Mouse (Mus musculus) heart, embryonic 10.5 days (tissue): ENCODE measurements at regions not wholly inside any gene's neighbourhood (a gene's known extent, or its start where the extent isn't known, plus 50 kb on each side); places are given as distances from the start of the nearest gene placed in this dataset.

ENCODE experiments used
- DNase-seq: peaks from one replicate; pipeline ENCODE4 v3.0.0-alpha.2; 2017; ENCODE audit warnings: low spot score
- H3K27ac ChIP-seq: fragments of 300-500 bp; sonication (generic); 2 replicates; pipeline ENCODE4 v1.5.1; 2016; ENCODE audit warnings: mild to moderate bottlenecking
- H3K27me3 ChIP-seq: fragments of 300-500 bp; sonication (generic); 2 replicates; pipeline ENCODE4 v1.6.1; 2016; ENCODE audit warnings: mild to moderate bottlenecking; ENCODE audit not compliant: poor library complexity, insufficient read depth, severe bottlenecking
- H3K36me3 ChIP-seq: fragments of 300-500 bp; sonication (generic); 2 replicates; pipeline ENCODE4 v1.6.1; 2016; ENCODE audit warnings: mild to moderate bottlenecking, moderate library complexity
- H3K4me1 ChIP-seq: fragments of 300-500 bp; sonication (generic); 2 replicates; pipeline ENCODE4 v1.6.1; 2016; ENCODE audit warnings: mild to moderate bottlenecking
- H3K4me3 ChIP-seq: fragments of 300-500 bp; sonication (generic); 2 replicates; pipeline ENCODE4 v1.5.1; 2016; ENCODE audit warnings: mild to moderate bottlenecking, moderate library complexity
- H3K9me3 ChIP-seq: fragments of 300-500 bp; sonication (generic); 2 replicates; pipeline ENCODE4 v1.6.1; 2016; ENCODE audit warnings: mild to moderate bottlenecking, moderate library complexity
- WGBS: fragments of 180-500 bp; shearing (Covaris S2); methylation state at CpG from one replicate; pipeline ENCODE4 v1.1.7; 2016; 5-methylcytosine and 5-hydroxymethylcytosine counted together

- Histone ChIP-seq H3K4me1 (no peaks in the 10 kb centered on the region), H3K9me3 (no peaks in the 10 kb centered on the region), H3K27ac (no peak overlapping the region), H3K27me3 (no peaks in the 10 kb centered on the region), H3K4me3 (no peak overlapping the region), H3K36me3 (no peaks in the 10 kb centered on the region)
- 66% methylated on average over 7 of the region's 7 CpGs for WGBS
- no peak for DNase-seq
Measured at GRCm38 (mm10) chr11:24696561-24696960, 618.7 kb downstream of the Bcl11a start.

GRCm38 (mm10) chr11:24708790-24709189, 630.9 kb downstream of the Bcl11a start:
- H3K36me3 ChIP-seq, result no peaks in the 10 kb centered on the region
- H3K4me1 ChIP-seq, result no peaks in the 10 kb centered on the region
- no peak overlapping the region for H3K4me3 ChIP-seq
- no peaks in the 10 kb centered on the region for H3K27me3 ChIP-seq
- H3K9me3 ChIP-seq, result no peaks in the 10 kb centered on the region
- no peak for DNase-seq
- 92% methylated on average over 3 of the region's 3 CpGs for WGBS
- no peak overlapping the region for H3K27ac ChIP-seq

- Histone ChIP-seq H3K9me3 (no peaks in the 10 kb centered on the region), H3K4me1 (no peaks in the 10 kb centered on the region), H3K4me3 (no peak overlapping the region), H3K27ac (no peak overlapping the region), H3K27me3 (no peaks in the 10 kb centered on the region), H3K36me3 (no peaks in the 10 kb centered on the region)
- no peak for DNase-seq
- WGBS, result 79% methylated on average over 12 of the region's 12 CpGs
Measured at GRCm38 (mm10) chr11:24716539-24717287, 638.9 kb downstream of the Bcl11a start.

- WGBS, result 76% methylated on average over 5 of the region's 5 CpGs
- Histone ChIP-seq H3K27me3 (no peaks in the 10 kb centered on the region), H3K4me3 (no peak overlapping the region), H3K36me3 (no peaks in the 10 kb centered on the region), H3K4me1 (no peaks in the 10 kb centered on the region), H3K9me3 (no peaks in the 10 kb centered on the region), H3K27ac (no peak overlapping the region)
- no peak for DNase-seq
Measured at GRCm38 (mm10) chr11:24724259-24724937, 646.5 kb downstream of the Bcl11a start.

GRCm38 (mm10) chr11:24726331-24726730, 648.5 kb downstream of the Bcl11a start:
- Histone ChIP-seq H3K27me3 (no peaks in the 10 kb centered on the region), H3K27ac (no peak overlapping the region), H3K9me3 (no peaks in the 10 kb centered on the region), H3K4me1 (no peaks in the 10 kb centered on the region), H3K4me3 (no peak overlapping the region), H3K36me3 (no peaks in the 10 kb centered on the region)
- no peak for DNase-seq
- 29% methylated on average over 3 of the region's 3 CpGs for WGBS

GRCm38 (mm10) chr11:24727404-24727803, 649.5 kb downstream of the Bcl11a start:
- WGBS, result 24% methylated on average over 1 of the region's 1 CpGs
- no peaks in the 10 kb centered on the region for H3K27me3 ChIP-seq
- H3K27ac ChIP-seq, result no peak overlapping the region
- H3K4me3 ChIP-seq, result no peak overlapping the region
- H3K36me3 ChIP-seq, result no peaks in the 10 kb centered on the region
- no peaks in the 10 kb centered on the region for H3K4me1 ChIP-seq
- DNase-seq, result no peak
- no peaks in the 10 kb centered on the region for H3K9me3 ChIP-seq

- no peaks in the 10 kb centered on the region for H3K27me3 ChIP-seq
- H3K36me3 ChIP-seq, result no peaks in the 10 kb centered on the region
- WGBS, result 8% methylated on average over 1 of the region's 1 CpGs
- no peak overlapping the region for H3K27ac ChIP-seq
- H3K4me3 ChIP-seq, result no peak overlapping the region
- DNase-seq, result no peak
- H3K9me3 ChIP-seq, result no peaks in the 10 kb centered on the region
- H3K4me1 ChIP-seq, result no peaks in the 10 kb centered on the region
Measured at GRCm38 (mm10) chr11:24731431-24731830, 653.6 kb downstream of the Bcl11a start.

- DNase-seq, result no peak
- H3K27me3 ChIP-seq, result no peaks in the 10 kb centered on the region
- H3K27ac ChIP-seq, result no peak overlapping the region
- 5% methylated on average over 14 of the region's 14 CpGs for WGBS
- H3K4me3 ChIP-seq, result peak overlapping the region; percentile 49
- no peaks in the 10 kb centered on the region for H3K36me3 ChIP-seq
- peaks cover 4% of the 10 kb centered on the region; the same call in 1 of the 2 replicates for H3K4me1 ChIP-seq
- H3K9me3 ChIP-seq, result no peaks in the 10 kb centered on the region
Measured at GRCm38 (mm10) chr11:24739710-24740255, 661.9 kb downstream of the Bcl11a start.

- Histone ChIP-seq H3K27me3 (no peaks in the 10 kb centered on the region), H3K4me1 (peaks cover 4% of the 10 kb centered on the region; the same call in 1 of the 2 replicates), H3K4me3 (no peak overlapping the region), H3K36me3 (no peaks in the 10 kb centered on the region), H3K27ac (no peak overlapping the region), H3K9me3 (no peaks in the 10 kb centered on the region)
- 68% methylated on average over 2 of the region's 2 CpGs for WGBS
- no peak for DNase-seq
Measured at GRCm38 (mm10) chr11:24740466-24740865, 662.6 kb downstream of the Bcl11a start.

- Histone ChIP-seq H3K9me3 (no peaks in the 10 kb centered on the region), H3K4me3 (no peak overlapping the region), H3K27ac (no peak overlapping the region), H3K4me1 (peaks cover 4% of the 10 kb centered on the region; the same call in 1 of the 2 replicates), H3K27me3 (no peaks in the 10 kb centered on the region), H3K36me3 (no peaks in the 10 kb centered on the region)
- peak; percentile 19 for DNase-seq
- WGBS, result 70% methylated on average over 8 of the region's 8 CpGs
Measured at GRCm38 (mm10) chr11:24742561-24742960, 664.7 kb downstream of the Bcl11a start.

- H3K27ac ChIP-seq, result no peak overlapping the region
- H3K9me3 ChIP-seq, result no peaks in the 10 kb centered on the region
- peaks cover 4% of the 10 kb centered on the region; the same call in 1 of the 2 replicates for H3K4me1 ChIP-seq
- no peaks in the 10 kb centered on the region for H3K36me3 ChIP-seq
- H3K4me3 ChIP-seq, result no peak overlapping the region
- H3K27me3 ChIP-seq, result no peaks in the 10 kb centered on the region
- no peak for DNase-seq
- WGBS, result 35% methylated on average over 1 of the region's 1 CpGs
Measured at GRCm38 (mm10) chr11:24743439-24743838, 665.6 kb downstream of the Bcl11a start.

- Histone ChIP-seq H3K4me3 (no peak overlapping the region), H3K4me1 (no peaks in the 10 kb centered on the region)
- WGBS, result 46% methylated on average over 4 of the region's 4 CpGs
Measured at GRCm38 (mm10) chr11:24745841-24746240, 668.0 kb downstream of the Bcl11a start.

GRCm38 (mm10) chr11:24750144-24750779, 672.4 kb downstream of the Bcl11a start:
- 70% methylated on average over 7 of the region's 7 CpGs for WGBS

More at GRCm38 (mm10) chr11:24745841-24746240, 668.0 kb downstream of the Bcl11a start:
- H3K27ac ChIP-seq, result no peak overlapping the region
- H3K9me3 ChIP-seq, result no peaks in the 10 kb centered on the region
- no peaks in the 10 kb centered on the region for H3K27me3 ChIP-seq
- peak; percentile 41 for DNase-seq
- no peaks in the 10 kb centered on the region for H3K36me3 ChIP-seq

More at GRCm38 (mm10) chr11:24750144-24750779, 672.4 kb downstream of the Bcl11a start:
- no peaks in the 10 kb centered on the region for H3K36me3 ChIP-seq
- H3K4me1 ChIP-seq, result no peaks in the 10 kb centered on the region
- no peak overlapping the region for H3K27ac ChIP-seq
- H3K4me3 ChIP-seq, result no peak overlapping the region
- H3K9me3 ChIP-seq, result no peaks in the 10 kb centered on the region
- H3K27me3 ChIP-seq, result no peaks in the 10 kb centered on the region
- no peak for DNase-seq
